Mouse (Mus musculus) retina, embryonic 14.5 days (tissue): ENCODE measurements around the gene Slc22a7.
A peak's percentile ranks its signal among the peaks of the same experiment; 100 is the strongest.

Source experiments
- DNase-seq: peaks from one replicate; pipeline ENCODE4 v3.0.0-alpha.2; 2015; ENCODE audit warnings: low spot score

Gene Slc22a7

DNA sequence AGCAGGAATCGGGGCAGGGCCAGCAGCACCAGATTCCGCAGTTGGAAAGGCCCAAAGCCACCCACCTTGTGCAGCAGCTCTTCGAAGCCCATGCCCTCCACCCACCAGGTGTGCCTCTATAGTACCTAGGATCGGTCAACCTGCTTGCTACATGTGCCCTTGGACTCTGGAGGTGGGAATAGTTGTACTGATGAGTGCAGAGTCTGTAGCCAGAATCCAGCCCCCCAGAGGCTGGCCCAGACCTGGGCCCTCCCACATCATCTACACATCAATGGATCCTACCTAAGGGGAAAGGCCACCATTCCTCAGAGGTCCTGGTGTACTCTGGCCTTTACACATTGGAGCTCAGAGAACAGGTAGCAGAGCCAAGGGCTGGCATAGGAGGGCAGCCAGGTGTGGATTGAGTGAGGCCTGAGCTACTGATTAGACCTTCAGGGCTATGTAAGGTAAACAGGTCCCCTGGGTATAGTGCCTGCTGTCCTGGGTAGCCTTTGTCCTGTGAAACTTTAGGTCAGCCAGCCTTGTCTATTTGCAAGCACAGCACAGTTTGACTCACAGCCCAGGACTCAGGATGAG, at the start of gene Slc22a7:
Gene Slc22a7 (minus strand): TSS at position 160 of the 576 bp plus-strand sequence.
- DNase-seq, result no peak

DNA sequence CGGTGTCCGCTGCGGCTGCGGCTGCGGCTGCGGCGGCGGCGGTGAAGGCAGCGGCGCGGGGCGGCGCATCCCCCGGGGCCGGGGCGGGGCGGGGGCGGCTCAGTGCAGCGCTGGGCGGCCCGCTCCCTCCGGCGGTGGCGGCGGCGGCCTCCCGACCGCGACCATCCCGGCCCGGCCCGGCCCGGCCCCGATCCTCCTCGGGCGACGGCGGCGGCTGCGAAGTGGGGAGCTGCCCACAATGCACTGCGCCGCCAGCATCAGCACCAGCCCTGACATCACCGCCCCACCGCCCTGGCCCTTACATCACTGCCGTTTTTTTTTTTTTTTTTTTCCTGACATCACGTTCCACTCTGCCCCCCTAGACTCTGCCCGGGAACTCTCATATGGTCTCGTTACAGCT, 49.2 kb upstream of the Slc22a7 start, which contains the start of gene Ttbk1:
Gene Ttbk1 (minus strand): TSS at position 245 of the 400 bp plus-strand sequence.
- peak; percentile 67 for DNase-seq

DNA sequence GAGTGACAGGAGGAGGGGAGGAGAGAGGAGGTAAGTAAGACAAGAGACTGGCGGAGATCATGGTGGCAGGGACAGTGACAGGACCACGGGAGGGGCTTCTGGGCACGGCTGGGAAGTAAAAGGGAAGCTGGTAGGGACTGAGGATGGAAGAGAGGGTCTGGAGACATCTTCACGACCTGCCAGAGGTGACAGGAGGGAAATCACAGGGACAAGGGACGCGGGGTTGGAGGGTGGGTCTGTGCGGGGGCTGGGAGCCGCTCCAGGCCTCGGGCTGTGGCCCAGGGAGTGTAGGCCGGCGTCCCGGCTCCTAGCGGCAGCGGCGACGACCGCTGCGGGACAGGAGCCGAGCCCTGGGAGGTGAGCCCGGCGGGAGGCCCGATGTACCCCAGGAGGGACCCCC, 48.7 kb upstream of the Slc22a7 start:
- DNase-seq, result peak; percentile 18

DNA sequence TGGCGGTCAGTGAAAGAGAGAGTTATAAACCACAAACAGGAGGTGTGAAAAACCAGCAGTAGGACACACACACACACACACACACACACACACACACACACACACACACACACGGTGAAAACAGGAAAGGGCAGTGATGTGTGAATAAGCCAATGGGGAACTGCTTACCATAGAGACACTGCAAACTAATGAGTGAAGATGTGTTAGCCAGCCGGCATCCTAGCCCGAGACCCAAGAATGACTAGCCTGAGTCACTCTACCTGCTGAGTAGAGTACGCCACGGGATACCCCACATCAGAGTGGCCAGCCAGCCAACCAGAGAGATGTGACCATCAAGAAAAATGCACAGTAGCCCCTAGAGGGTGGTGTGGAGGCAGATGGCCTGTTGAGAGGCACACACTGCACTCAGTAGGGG, 46.2 kb upstream of the Slc22a7 start:
- peak; percentile 50 for DNase-seq

DNA sequence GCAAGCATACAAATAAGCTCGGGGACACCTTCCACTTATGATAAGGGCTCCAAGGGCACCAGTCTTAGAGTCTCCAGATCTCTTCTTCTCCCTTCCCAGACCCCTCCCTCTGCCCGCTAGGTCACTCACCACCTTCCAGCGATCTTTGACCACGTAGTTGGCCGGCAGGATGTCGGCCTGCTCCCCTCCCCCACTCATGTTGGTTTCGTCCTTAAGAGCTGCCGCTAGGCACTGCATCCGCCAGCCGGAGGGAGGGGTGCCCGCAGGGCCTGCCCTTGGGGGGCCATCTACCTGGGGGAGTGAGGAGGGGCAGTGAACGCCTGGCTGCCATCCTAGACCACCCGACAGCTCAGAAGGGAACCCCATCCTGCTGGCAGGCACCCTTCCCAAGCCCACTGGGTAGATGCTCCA, 45.8 kb upstream of the Slc22a7 start:
- DNase-seq, result peak; percentile 47

GRCm38 (mm10) chr17:46483561-46484001, 45.3 kb upstream of the Slc22a7 start:
- DNase-seq, result peak; percentile 73

DNA sequence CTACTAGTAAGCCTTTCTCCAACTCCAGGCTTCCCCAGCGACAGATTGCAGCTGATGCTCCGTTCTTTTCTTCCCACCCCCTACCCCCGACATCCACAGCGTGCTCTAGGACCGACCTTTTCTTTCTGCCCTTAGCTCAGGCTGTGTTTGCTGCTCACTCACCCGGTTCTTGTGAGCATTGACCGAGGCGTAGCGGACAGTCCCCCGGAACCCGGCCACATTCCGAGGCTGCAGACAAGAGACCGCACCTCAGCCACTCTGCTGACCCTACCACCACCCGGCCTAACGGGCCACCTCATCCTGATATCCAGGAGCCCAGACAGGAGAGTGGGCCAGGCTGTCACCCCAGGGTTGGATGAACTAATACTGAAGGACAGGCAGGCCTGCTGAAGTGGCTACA, 39.0 kb upstream of the Slc22a7 start:
- no peak for DNase-seq

- DNase-seq, result no peak
Observed at GRCm38 (mm10) chr17:46476601-46477000, 38.3 kb upstream of the Slc22a7 start.

DNA sequence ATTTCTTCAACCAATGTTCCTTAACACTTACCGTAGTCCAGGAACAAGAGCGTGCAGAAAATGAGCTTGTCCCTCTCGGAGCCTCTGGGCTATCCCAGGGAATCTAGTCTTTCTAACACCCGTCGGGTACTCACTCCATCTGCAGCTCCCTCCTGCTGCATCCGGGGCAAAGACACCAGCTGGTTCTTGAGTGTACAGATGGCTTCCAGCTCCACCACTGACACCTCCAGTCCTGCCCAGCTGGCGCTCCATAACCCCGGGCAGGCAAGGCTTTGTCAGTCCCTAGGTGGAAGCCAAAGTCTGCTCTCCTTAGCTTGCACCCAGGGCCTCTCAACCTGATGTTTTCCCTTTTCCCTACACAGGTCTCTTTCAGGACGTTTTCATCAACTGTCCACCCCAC, 29.6 kb upstream of the Slc22a7 start:
- DNase-seq, result peak; percentile 34

- DNase-seq, result no peak
Observed at GRCm38 (mm10) chr17:46462226-46462625, 24.0 kb upstream of the Slc22a7 start.

- peak; percentile 43 for DNase-seq
Observed at GRCm38 (mm10) chr17:46461347-46461746, 23.1 kb upstream of the Slc22a7 start.

GRCm38 (mm10) chr17:46460673-46461072, 22.4 kb upstream of the Slc22a7 start:
- no peak for DNase-seq

- no peak for DNase-seq
Observed at GRCm38 (mm10) chr17:46458439-46458838, 20.2 kb upstream of the Slc22a7 start.

DNA sequence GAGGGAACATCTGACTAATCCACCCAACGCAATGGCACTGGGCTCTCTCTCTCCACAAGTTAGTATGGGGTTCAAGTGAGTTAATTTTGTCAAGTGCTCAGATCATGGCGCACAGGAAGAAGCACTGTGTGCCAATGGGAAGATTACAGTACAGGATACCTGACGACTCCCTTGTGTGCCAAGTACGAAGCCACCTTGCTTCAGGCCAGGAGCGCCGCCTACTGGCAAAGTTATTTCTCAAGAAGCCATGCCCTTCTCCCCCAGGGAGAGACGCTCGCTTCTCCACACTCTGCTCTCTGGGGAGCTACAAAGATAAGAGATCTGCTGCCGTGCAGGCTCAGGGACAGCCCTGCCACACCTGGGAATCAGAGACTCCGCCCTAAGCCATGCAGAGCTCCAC, 19.5 kb upstream of the Slc22a7 start:
- peak; percentile 63 for DNase-seq

- peak; percentile 55 for DNase-seq
Observed at GRCm38 (mm10) chr17:46455110-46455691, 16.9 kb upstream of the Slc22a7 start.

- peak; percentile 40 for DNase-seq
Observed at GRCm38 (mm10) chr17:46454539-46454938, 16.3 kb upstream of the Slc22a7 start.

DNA sequence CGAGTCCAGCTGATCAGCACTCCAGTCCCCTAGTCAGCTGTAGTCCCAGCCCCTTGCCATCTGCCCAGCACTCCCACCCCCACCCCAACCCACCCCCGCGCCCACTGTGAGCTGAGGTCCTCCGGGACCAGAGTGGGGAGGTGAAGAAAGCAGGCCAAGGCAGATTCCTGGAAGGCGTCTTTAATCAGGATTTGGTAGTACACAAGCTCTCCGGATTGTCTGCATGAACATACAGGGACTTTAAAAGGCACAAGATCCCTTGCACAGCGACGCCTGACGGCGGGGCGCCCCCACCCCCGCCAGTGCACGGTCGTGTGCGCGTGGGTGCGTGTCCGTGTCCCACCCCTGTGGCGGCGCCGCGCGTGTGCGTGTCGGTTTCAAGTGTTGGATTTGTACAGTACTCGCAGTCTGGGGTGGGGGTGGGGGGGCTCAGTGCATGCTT, 15.7 kb upstream of the Slc22a7 start:
- DNase-seq, result peak; percentile 60

DNA sequence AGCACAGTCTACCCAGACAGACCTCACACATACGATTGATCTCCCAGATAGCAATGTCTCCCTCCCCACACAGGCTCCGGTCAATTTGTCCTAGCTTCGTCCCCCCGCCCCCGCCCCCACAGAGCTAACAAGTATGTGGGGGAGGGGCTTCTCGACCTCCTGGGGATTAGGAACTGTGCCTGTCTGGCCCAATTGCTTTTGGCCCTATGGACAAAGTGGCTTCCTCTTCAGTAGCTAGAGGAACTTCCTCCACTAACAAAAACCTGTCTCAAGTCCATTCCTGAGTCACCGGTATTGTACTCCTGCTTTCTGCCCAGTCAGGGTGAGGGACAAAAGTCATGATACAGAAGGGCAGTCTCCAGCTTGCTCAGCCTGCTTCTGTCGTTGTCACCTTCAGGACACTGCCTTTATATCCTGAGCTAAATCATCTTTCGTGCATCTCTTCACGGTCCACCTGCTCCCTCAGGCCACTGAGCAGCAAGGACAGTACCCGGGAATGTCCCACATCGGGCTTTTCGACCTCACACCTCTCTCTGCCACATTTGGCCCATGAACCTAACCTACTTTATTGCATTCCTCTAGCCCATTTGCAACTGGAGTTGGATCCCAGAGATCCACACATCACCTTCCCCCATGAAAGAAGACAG, 15.2 kb upstream of the Slc22a7 start:
- peak; percentile 57 for DNase-seq

DNA sequence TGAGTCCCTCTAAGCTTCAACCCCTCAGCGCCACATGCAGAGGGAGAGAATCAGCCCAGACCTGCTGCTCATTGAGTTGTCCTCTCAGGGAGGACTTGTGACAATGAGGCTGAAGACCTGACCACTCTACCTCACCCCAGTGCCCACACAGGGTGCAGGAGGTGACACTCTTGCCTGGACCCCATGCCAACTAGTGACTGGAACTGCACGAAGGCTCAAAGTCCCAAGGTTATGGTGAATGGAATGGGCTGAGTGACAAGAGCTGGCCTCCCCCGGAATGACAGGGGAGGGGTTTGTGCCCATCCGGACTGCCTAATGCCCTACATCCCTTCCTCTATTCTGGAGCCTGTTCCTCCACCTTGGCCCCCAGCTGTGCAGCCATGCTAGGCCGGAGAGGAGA, 14.4 kb upstream of the Slc22a7 start:
- no peak for DNase-seq

DNA sequence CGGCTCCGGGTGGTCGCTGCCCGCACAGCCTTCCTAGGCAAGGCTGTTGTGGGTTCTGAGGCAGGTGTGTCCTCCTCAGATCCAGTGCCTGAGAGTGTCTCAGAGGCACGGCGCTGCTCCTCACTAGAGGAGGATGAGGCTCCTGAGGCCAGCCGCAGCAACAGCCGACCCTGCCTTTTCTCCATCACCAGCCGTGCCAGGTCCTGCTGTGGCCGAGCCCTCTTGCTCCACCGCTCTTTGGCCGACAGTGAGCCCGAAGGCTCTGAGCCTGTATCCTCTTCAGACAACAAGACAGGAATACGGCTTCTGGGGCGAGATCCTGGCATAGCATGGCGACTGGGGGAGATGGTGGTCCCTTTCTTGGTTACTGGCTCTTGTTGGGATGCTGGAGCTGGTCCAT, 8.0 kb upstream of the Slc22a7 start:
- DNase-seq, result no peak

DNA sequence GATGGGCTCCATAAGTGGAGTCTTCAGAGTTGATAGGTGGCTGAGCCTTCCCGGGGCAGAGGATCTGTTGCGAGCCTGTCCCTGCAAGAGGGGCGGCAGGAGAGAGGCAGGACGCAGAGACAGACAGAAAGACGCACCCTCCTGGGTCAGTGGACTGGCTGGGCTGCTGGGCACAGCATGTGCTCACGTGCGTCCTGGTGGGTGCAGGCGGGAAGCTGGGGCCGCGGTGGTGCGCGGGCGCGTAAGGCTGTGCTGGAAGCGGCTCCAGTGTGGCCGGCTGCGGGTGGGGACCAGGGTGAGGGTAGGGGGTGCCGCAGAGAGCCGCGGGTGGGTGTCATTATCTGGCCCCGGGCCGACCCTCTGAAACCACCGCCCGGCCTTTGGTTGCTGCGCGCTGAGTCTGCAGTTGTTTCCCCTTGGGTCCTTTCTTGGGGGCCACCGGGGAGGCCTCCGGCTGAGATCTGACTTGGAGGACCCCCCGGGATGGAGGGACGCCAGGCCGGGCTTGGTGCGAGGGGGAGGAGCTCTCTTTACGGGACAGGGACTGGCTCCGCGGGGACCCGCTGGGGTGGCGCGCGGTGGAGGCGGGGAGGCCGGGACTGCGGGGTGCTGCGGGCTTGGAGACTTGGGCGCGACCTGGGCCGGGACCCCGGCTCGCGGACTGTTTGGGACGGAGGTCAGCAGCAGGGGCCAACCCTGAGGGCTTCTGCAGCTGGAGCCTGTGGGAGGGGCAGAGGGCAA, 6.8 kb upstream of the Slc22a7 start:
- DNase-seq, result no peak

DNA sequence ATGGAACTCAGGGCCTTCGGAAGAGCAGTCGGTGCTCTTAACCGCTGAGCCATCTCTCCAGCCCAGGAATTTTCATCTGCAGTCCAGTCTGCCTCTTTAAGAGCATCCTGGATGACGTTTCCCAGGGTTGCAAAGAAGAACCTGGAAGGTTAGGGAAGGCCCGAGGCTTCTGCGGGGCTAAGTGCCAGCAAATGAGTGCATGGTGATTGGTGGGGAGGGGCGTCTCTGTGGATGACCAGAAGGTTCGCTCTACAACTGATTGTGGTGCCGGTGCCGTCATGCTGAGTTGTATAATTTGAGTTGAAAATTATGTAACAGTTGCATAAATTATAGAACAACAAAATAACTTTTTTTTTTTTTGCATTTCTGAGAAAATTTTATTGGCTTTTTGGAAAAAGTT, 919 bp upstream of the Slc22a7 start:
- DNase-seq, result no peak
